ENCODE assay signal across 11 mouse cellular contexts in genomic region chr11:119954749-119955337, GRCm38 (mm10). TPM values are rescaled to one million over a fixed set of nuclear protein-coding genes. Genes with fewer than 3 reads are reported as not detected.
DNase-seq lines count a peak whose midpoint lies in the region; ATAC-seq and TF ChIP-seq lines count a peak whose summit lies in the region.
"Had no signal": no experiment of that assay in that cellular context is flagged by ENCODE, and none has a peak within 500 bp of the region (broad histone marks: within the 10 kb centered on the region; RNA-seq: fewer than 3 reads in every experiment).

No protein-coding gene starts in this region.

- no peak for TF ChIP-seq RAD21 in MEL (IDR thresholded peaks at IDR 0.05; ENCODE audit: low read depth, low read length)

- peaks cover 35 to 51% of the 10 kb centered on the region in 2 experiments for H3K4me1 ChIP-seq in heart, embryonic 14.5 days (ENCODE audit: control insufficient read depth in 2 of 2, insufficient read depth in 2 of 2, low read length in 2 of 2)
- H3K4me1 ChIP-seq in MEL (ENCODE audit: control insufficient read depth in 1 of 2, insufficient read depth in 2 of 2, low read length in 2 of 2), result peaks cover 33 to 43% of the 10 kb centered on the region in 2 experiments

- H3K9me3 ChIP-seq in heart, embryonic 14.5 days (ENCODE audit: control insufficient read depth, low read length), result no peaks in the 10 kb centered on the region
- H3K9me3 ChIP-seq in MEL (replicated peaks; ENCODE audit: insufficient read depth, low read length), result no peaks in the 10 kb centered on the region
- H3K9me3 ChIP-seq: hindbrain, embryonic 15.5 days; limb, embryonic 13.5 days had no signal

- H3K36me3 ChIP-seq in heart, embryonic 14.5 days (ENCODE audit: control insufficient read depth, insufficient read depth, low read length), result no peaks in the 10 kb centered on the region
- peaks cover 0 to 39% of the 10 kb centered on the region in 2 experiments; a peak in 2 of 4 replicates for H3K36me3 ChIP-seq in MEL (ENCODE audit: control insufficient read depth in 1 of 2, insufficient read depth in 2 of 2, low read length in 2 of 2)
- H3K36me3 ChIP-seq: hindbrain, embryonic 15.5 days had no signal

- 39% methylated on average over 2 of the region's 2 CpGs for WGBS in heart, embryonic 14.5 days

- no peak overlapping the region for H3K4me2 ChIP-seq in heart, embryonic 14.5 days (ENCODE audit: low read length)
- H3K4me2 ChIP-seq: hindbrain, embryonic 15.5 days; limb, embryonic 13.5 days had no signal

- ATAC-seq in heart, embryonic 14.5 days (ENCODE audit: insufficient number of reproducible peaks, insufficient read depth, low FRiP score, low read depth), result no peak; the same call in 1 of the 2 replicates
- peak; percentile 65 to 71; a peak in 3 of 4 replicates for ATAC-seq in hematopoietic stem cell, adult 5-6 weeks (replicated peaks in 1 of 2; ENCODE audit: insufficient read depth in 1 of 2, low FRiP score in 2 of 2, low TSS enrichment in 1 of 2, low read depth in 1 of 2, poor library complexity in 2 of 2, severe bottlenecking in 2 of 2)

- TF ChIP-seq EP300 in MEL (IDR thresholded peaks at IDR 0.05; ENCODE audit: low read depth in 1 of 2, low read length in 2 of 2), result 0 out of 4 replicates have a peak, but pooled peaks of 1 of the 2 experiments have one; percentile 34

- TF ChIP-seq POLR2A in MEL (IDR thresholded peaks at IDR 0.05; ENCODE audit: control insufficient read depth in 1 of 2, insufficient read depth in 1 of 2, low read depth in 1 of 2, low read length in 2 of 2, poor library complexity in 1 of 2), result no peak

- no peak overlapping the region for H3K4me3 ChIP-seq in heart, embryonic 14.5 days (ENCODE audit: control insufficient read depth in 1 of 2, insufficient read depth in 1 of 2, low read depth in 1 of 2, low read length in 2 of 2)
- H3K4me3 ChIP-seq in MEL (ENCODE audit: control insufficient read depth in 1 of 2, insufficient read depth in 1 of 2, low read depth in 2 of 2, low read length in 2 of 2), result no peak overlapping the region
- H3K4me3 ChIP-seq: hindbrain, embryonic 15.5 days; limb, embryonic 13.5 days had no signal

- no peaks in the 10 kb centered on the region; the same call in 1 of the 2 replicates for H3K79me2 ChIP-seq in MEL (ENCODE audit: control insufficient read depth, insufficient read depth, low read length, poor library complexity)

- H3K9ac ChIP-seq in heart, embryonic 14.5 days (ENCODE audit: low read length), result no peak overlapping the region; the same call in 1 of the 2 replicates
- H3K9ac ChIP-seq in MEL (ENCODE audit: control insufficient read depth, low read depth, low read length, poor library complexity, severe bottlenecking), result no peak overlapping the region
- H3K9ac ChIP-seq: hindbrain, embryonic 15.5 days; limb, embryonic 13.5 days had no signal

- no peak for TF ChIP-seq CTCF in MEL (IDR thresholded peaks at IDR 0.05 in 2 of 3, conservative IDR thresholded peaks at IDR 0.05 in 1 of 3; ENCODE audit: control insufficient read depth in 1 of 3, insufficient read depth in 1 of 3, low read depth in 2 of 3, low read length in 3 of 3, poor library complexity in 1 of 3, severe bottlenecking in 1 of 3)

- H3K27ac ChIP-seq in heart, embryonic 14.5 days (replicated peaks in 1 of 2; ENCODE audit: control insufficient read depth in 1 of 2, insufficient read depth in 1 of 2, low read depth in 2 of 2, low read length in 2 of 2), result peak overlapping the region; percentile 29 to 64; a peak in 3 of 4 replicates
- H3K27ac ChIP-seq in MEL (ENCODE audit: control insufficient read depth, low read depth, low read length), result no peak overlapping the region
- H3K27ac ChIP-seq: hindbrain, embryonic 15.5 days; limb, embryonic 13.5 days had no signal

- no peak for DNase-seq in heart, adult 9 months (ENCODE audit: low spot score in 2 of 2)
- peak; percentile 51 for DNase-seq in MEL (ENCODE audit: low read depth, low spot score)
- peak; percentile 34 to 56 for DNase-seq in lung, postnatal 4 days
- no peak for DNase-seq in T-cell, adult 2 months (ENCODE audit: low spot score)
- DNase-seq in urinary bladder, postnatal 10 days (ENCODE audit: low spot score), result no peak
- no peak for DNase-seq in layer of hippocampus, postnatal 14 days (ENCODE audit: low spot score in 2 of 2)
- DNase-seq: thymus, postnatal 4 days had no signal

- no peaks in the 10 kb centered on the region for H3K27me3 ChIP-seq in heart, embryonic 14.5 days (ENCODE audit: control insufficient read depth, insufficient read depth, low read length)
- H3K27me3 ChIP-seq in MEL (ENCODE audit: control insufficient read depth in 1 of 2, insufficient read depth in 2 of 2, low read length in 2 of 2), result no peaks in the 10 kb centered on the region
- H3K27me3 ChIP-seq: hindbrain, embryonic 15.5 days; limb, embryonic 13.5 days had no signal

TF ChIP-seq in MEL, 35 proteins besides CTCF, POLR2A, EP300 and RAD21:
- TF ChIP-seq MAX (IDR thresholded peaks at IDR 0.05; ENCODE audit: low read length) (peak; percentile 47; the same call in 1 of the 2 replicates), NRF1 (IDR thresholded peaks at IDR 0.05; ENCODE audit: insufficient read depth, low read depth, low read length, poor library complexity, severe bottlenecking) (no peak), MYC (IDR thresholded peaks at IDR 0.05; ENCODE audit: low read depth, low read length) (0 out of 2 replicates have a peak, but pooled peaks have one; percentile 20), ZKSCAN1 (IDR thresholded peaks at IDR 0.05; ENCODE audit: low read depth, low read length) (no peak), MAFK (IDR thresholded peaks at IDR 0.05; ENCODE audit: borderline replicate concordance, low read depth, low read length) (no peak), ZC3H11A (IDR thresholded peaks at IDR 0.05; ENCODE audit: low read depth, low read length) (no peak), UBTF (IDR thresholded peaks at IDR 0.05; ENCODE audit: borderline replicate concordance, insufficient read depth, low read depth, low read length) (no peak), MEF2A (IDR thresholded peaks at IDR 0.05; ENCODE audit: extremely low read depth, insufficient replicate concordance, low read depth, low read length, poor library complexity, severe bottlenecking) (no peak), POLR2AphosphoS2 (IDR thresholded peaks at IDR 0.05; ENCODE audit: low read length) (no peak), ETS1 (IDR thresholded peaks at IDR 0.05; ENCODE audit: low read depth, low read length) (peak; percentile 17; the same call in 1 of the 2 replicates), ZMIZ1 (IDR thresholded peaks at IDR 0.05; ENCODE audit: low read depth, low read length) (no peak), USF2 (IDR thresholded peaks at IDR 0.05; ENCODE audit: borderline replicate concordance in 1 of 2, insufficient read depth in 1 of 2, low read depth in 1 of 2, low read length in 2 of 2) (no peak), ELF1 (IDR thresholded peaks at IDR 0.05; ENCODE audit: low read depth, low read length) (no peak)

RNA-seq across cellular contexts. Expression of gene Baiap2, which starts 12.3 kb away (rescaled TPM):
- polyA plus RNA-seq in heart, embryonic 14.5 days (2014; fragmentation: Nextera tagmentation; extraction: Ambion mirVana), result 11.0 and 13.2 TPM in 2 replicates
- 31.3 and 32.8 TPM in 2 replicates for total RNA-seq in MEL (2012; rRNA removed)
- polyA plus RNA-seq in MEL (2012; ENCODE audit: insufficient read depth in 1 of 2, insufficient read length in 2 of 2, low read depth in 1 of 2, low replicate concordance in 2 of 2, missing spikeins in 1 of 2), result 10 to 100 TPM in 1 of 2 experiments, not detected in 1; 27.5 TPM
- total RNA-seq in hematopoietic stem cell, adult 5-6 weeks (2017), result 10.6 and 19.9 TPM in 2 replicates
- total RNA-seq in layer of hippocampus, postnatal 14 days (2021), result 100 to 1,000 TPM; 148 TPM

RNA-seq across cellular contexts. Expression of gene Chmp6, which starts 41.6 kb away (rescaled TPM):
- 62.4 and 65.4 TPM in 2 replicates for polyA plus RNA-seq in heart, embryonic 14.5 days (2014; fragmentation: Nextera tagmentation; extraction: Ambion mirVana)
- total RNA-seq in MEL (2012; rRNA removed), result 73.8 and 76.7 TPM in 2 replicates
- 10 to 100 TPM in 1 of 2 experiments, not detected in 1; 58.3 TPM for polyA plus RNA-seq in MEL (2012; ENCODE audit: insufficient read depth in 1 of 2, insufficient read length in 2 of 2, low read depth in 1 of 2, low replicate concordance in 2 of 2, missing spikeins in 1 of 2)
- 47.7 and 67.0 TPM in 2 replicates for total RNA-seq in hematopoietic stem cell, adult 5-6 weeks (2017)
- 10 to 100 TPM; 37.1 to 39.1 TPM for total RNA-seq in layer of hippocampus, postnatal 14 days (2021)

Comparison
In these comparisons a context has a peak if more than half of its experiments do, and no peak if none do; other contexts are left out.
1. DNase-seq: peak in MEL (single experiment) and lung, postnatal 4 days (2 of 2); none in heart, adult 9 months (0 of 2), T-cell, adult 2 months (single experiment), urinary bladder, postnatal 10 days (single experiment) and layer of hippocampus, postnatal 14 days (0 of 2).